Mouse (Mus musculus) heart, postnatal 14 days (tissue): ENCODE data around the gene 1700013G24Rik. TPM values are rescaled to one million over a fixed set of nuclear protein-coding genes. Genes with fewer than 3 reads are reported as not detected.

Experiments
- DNase-seq, 2 experiments: peaks; one replicate each; pipeline ENCODE4 v3.0.0; 2021 to 2022
- intact Hi-C: fragments of 180-260 bp; cut with DNase I; formaldehyde crosslinking; loops from one replicate; pipeline ENCODE4 v1.15.1; 2025
- total RNA-seq, 2 experiments: library from RNA; stranded (reverse); gene quantifications; 2 replicates each; pipeline ENCODE4 v1.2.3; 2021

1700013G24Rik gene
- total RNA-seq, 2 experiments from 2014 or later: not detected

GRCm38 (mm10) chr4:137452190-137452589 is 894 bp upstream of the 1700013G24Rik start:
- DNase-seq: no peak
- intact Hi-C loops: no loop called here

GRCm38 (mm10) chr4:137454582-137454981 is 1.5 kb downstream of the 1700013G24Rik start:
- no peak for DNase-seq
- intact Hi-C loops: no loop called here

- intact Hi-C loops: no loop called here
- DNase-seq: no peak
Observed at GRCm38 (mm10) chr4:137456581-137456980, 3.5 kb downstream of the 1700013G24Rik start.

GRCm38 (mm10) chr4:137457292-137457691 is 4.2 kb downstream of the 1700013G24Rik start:
- intact Hi-C loops: no loop called here

GRCm38 (mm10) chr4:137458310-137458709 is 5.2 kb downstream of the 1700013G24Rik start:
- intact Hi-C loops: no loop called here
- no peak for DNase-seq

More at GRCm38 (mm10) chr4:137457292-137457691, 4.2 kb downstream of the 1700013G24Rik start:
- no peak for DNase-seq

GRCm38 (mm10) chr4:137458861-137459260 is 5.8 kb downstream of the 1700013G24Rik start:
- DNase-seq: no peak
- intact Hi-C loops: no loop called here

GRCm38 (mm10) chr4:137460676-137461075 is 7.6 kb downstream of the 1700013G24Rik start:
- intact Hi-C loops: loop anchor here (5.0 kb wide), 1 partner anchor 37 kb away; no protein-coding TSS in a partner anchor
- DNase-seq: no peak

- intact Hi-C loops: loop anchor here (5.0 kb wide), 1 partner anchor 36 kb away; no protein-coding TSS in a partner anchor
- no peak for DNase-seq
Observed at GRCm38 (mm10) chr4:137461217-137461616, 8.1 kb downstream of the 1700013G24Rik start.

GRCm38 (mm10) chr4:137461981-137462690 is 9.1 kb downstream of the 1700013G24Rik start:
- intact Hi-C loops: loop anchor here (5.0 kb wide), 1 partner anchor 35 kb away; no protein-coding TSS in a partner anchor
- DNase-seq: no peak

GRCm38 (mm10) chr4:137465125-137465787 is 12.2 kb downstream of the 1700013G24Rik start:
- no peak for DNase-seq
- intact Hi-C loops: no loop called here

- DNase-seq: no peak
- intact Hi-C loops: no loop called here
Observed at GRCm38 (mm10) chr4:137466991-137467390, 13.9 kb downstream of the 1700013G24Rik start.

- DNase-seq: no peak
- intact Hi-C loops: no loop called here
Observed at GRCm38 (mm10) chr4:137467525-137467924, 14.4 kb downstream of the 1700013G24Rik start.

GRCm38 (mm10) chr4:137468260-137469080 is 15.4 kb downstream of the 1700013G24Rik start, which contains the start of gene Hspg2:
TSS of gene Hspg2 (plus strand) at chr4:137468769.
- DNase-seq: peak; percentile 98 to 99
- intact Hi-C loops: no loop called here

- peak in 1 of 2 experiments; percentile 44 for DNase-seq
Observed at GRCm38 (mm10) chr4:137469081-137469844, 16.2 kb downstream of the 1700013G24Rik start.

GRCm38 (mm10) chr4:137469845-137470692 is 17.0 kb downstream of the 1700013G24Rik start:
- no peak for DNase-seq
- intact Hi-C loops: loop anchor here (1.0 kb wide), 1 partner anchor 8 kb away; no protein-coding TSS in a partner anchor

More at GRCm38 (mm10) chr4:137469081-137469844, 16.2 kb downstream of the 1700013G24Rik start:
- intact Hi-C loops: no loop called here

GRCm38 (mm10) chr4:137470701-137471317 is 17.7 kb downstream of the 1700013G24Rik start:
- intact Hi-C loops: loop anchor here (1.0 kb wide), 1 partner anchor 7 kb away; no protein-coding TSS in a partner anchor
- DNase-seq: no peak

GRCm38 (mm10) chr4:137471326-137471725 is 18.2 kb downstream of the 1700013G24Rik start:
- intact Hi-C loops: no loop called here
- no peak for DNase-seq

- intact Hi-C loops: no loop called here
- no peak for DNase-seq
Observed at GRCm38 (mm10) chr4:137473240-137473639, 20.2 kb downstream of the 1700013G24Rik start.
